Mouse (Mus musculus) heart, embryonic 16.5 days (tissue): ENCODE results near the gene Mcm2. TPM values are rescaled to one million over a fixed set of nuclear protein-coding genes. Genes with fewer than 3 reads are reported as not detected.

Source experiments
- ATAC-seq: fragments of 200-750 bp; cut with Nextera tagmentation; replicated peaks from 2 replicates; pipeline ENCODE4 v1.8.0; 2017; ENCODE audit warnings: moderate number of reproducible peaks; ENCODE audit not compliant: insufficient read depth, low FRiP score; ENCODE audit errors: extremely low read depth
- H3K27ac ChIP-seq: fragments of 300-500 bp; sonication (generic); 2 replicates; pipeline ENCODE4 v1.5.1; 2014; ENCODE audit warnings: mild to moderate bottlenecking, low read length, control low read depth, moderate library complexity
- H3K27me3 ChIP-seq: fragments of 300-500 bp; sonication (generic); 2 replicates; pipeline ENCODE4 v1.6.1; 2014; ENCODE audit warnings: low read length, mixed read lengths; ENCODE audit not compliant: control insufficient read depth, insufficient read depth
- H3K36me3 ChIP-seq: fragments of 300-500 bp; sonication (generic); 2 replicates; pipeline ENCODE4 v1.6.1; 2014; ENCODE audit not compliant: control insufficient read depth, insufficient read depth
- H3K4me1 ChIP-seq: fragments of 300-500 bp; sonication (generic); 2 replicates; pipeline ENCODE4 v1.6.1; 2014; ENCODE audit warnings: low read length, mixed read lengths; ENCODE audit not compliant: control insufficient read depth, insufficient read depth
- H3K4me2 ChIP-seq: fragments of 300-500 bp; sonication (generic); 2 replicates; pipeline ENCODE4 v1.6.1; 2014; ENCODE audit warnings: low read depth, mild to moderate bottlenecking, control low read depth, low read length
- H3K4me3 ChIP-seq: fragments of 300-500 bp; sonication (generic); 2 replicates; pipeline ENCODE4 v1.5.1; 2014; ENCODE audit warnings: mild to moderate bottlenecking, control low read depth, low read length
- H3K9ac ChIP-seq: fragments of 300-500 bp; sonication (generic); 2 replicates; pipeline ENCODE4 v1.6.1; 2014; ENCODE audit warnings: low read length, control low read depth
- H3K9me3 ChIP-seq: fragments of 300-500 bp; sonication (generic); replicated peaks from 2 replicates; pipeline ENCODE4 v1.6.1; 2016; ENCODE audit warnings: low read length; ENCODE audit not compliant: control insufficient read depth
- WGBS: fragments of 180-500 bp; shearing (Covaris S2); extraction: QIAGEN DNeasy Blood & Tissue Kit; methylation state at CpG from one replicate; pipeline ENCODE4 v1.1.7; 2014; 5-methylcytosine and 5-hydroxymethylcytosine counted together
- polyA plus RNA-seq: library from polyadenylated mRNA; unstranded; fragments of >200 nt; fragmentation: Nextera tagmentation; extraction: Ambion mirVana; gene quantifications from 2 replicates; pipeline ENCODE4 v1.2.1, GENCODE M21; 2015

Gene Mcm2
- polyA plus RNA-seq, 1 experiment from 2014 or later: 94.7 TPM

DNA sequence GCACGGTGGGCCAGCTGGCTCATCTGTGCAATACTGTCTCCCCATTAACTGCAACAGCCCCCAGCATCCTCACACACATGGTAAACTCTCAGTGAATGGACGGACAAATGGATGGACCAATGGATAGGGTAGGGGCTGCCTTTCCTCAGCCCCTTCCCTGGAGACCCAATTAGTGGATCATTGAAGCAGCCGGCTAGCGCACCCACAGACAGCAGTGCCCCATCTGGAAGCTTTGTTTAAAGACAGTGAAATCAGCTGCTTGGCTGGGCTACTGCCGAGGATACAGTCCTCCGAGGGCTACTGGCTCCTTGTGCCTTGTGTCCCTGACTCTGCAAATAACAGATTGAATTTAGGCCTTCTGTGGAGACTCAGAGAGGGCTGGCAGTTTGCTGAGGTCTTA lies 30.9 kb upstream of the Mcm2 start:
- no peak for ATAC-seq
- Histone ChIP-seq H3K36me3 (no peaks in the 10 kb centered on the region), H3K27me3 (no peaks in the 10 kb centered on the region), H3K4me2 (no peak overlapping the region), H3K27ac (no peak overlapping the region), H3K9me3 (no peaks in the 10 kb centered on the region), H3K4me3 (no peak overlapping the region), H3K9ac (no peak overlapping the region), H3K4me1 (peaks cover 39% of the 10 kb centered on the region)
- WGBS: 71% methylated on average over 6 of the region's 6 CpGs

DNA sequence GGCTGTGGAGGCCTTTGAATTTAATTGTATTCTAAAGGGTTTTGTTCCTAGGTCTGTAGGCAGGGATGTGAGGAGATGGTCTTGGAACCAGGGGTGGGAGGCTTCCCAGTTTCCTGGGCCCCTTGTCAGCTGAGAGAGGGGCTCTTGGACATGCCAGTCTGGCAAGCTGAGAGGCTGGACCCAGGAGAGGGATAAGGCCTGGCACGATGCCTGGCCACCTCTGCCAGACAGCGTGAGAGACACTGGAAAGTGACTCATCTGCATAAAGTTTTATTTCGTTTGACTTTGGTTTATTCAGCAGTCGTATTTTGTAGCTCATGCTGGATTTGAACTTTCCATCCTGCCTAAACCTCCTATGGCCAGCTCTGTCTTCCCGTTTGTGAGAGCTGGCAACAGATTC lies 30.0 kb upstream of the Mcm2 start:
- H3K9me3 ChIP-seq: no peaks in the 10 kb centered on the region
- H3K9ac ChIP-seq: no peak overlapping the region
- WGBS: 55% methylated on average over 5 of the region's 5 CpGs
- peaks cover 41% of the 10 kb centered on the region for H3K4me1 ChIP-seq
- no peak overlapping the region for H3K27ac ChIP-seq
- no peak overlapping the region for H3K4me2 ChIP-seq
- H3K4me3 ChIP-seq: no peak overlapping the region
- ATAC-seq: no peak
- no peaks in the 10 kb centered on the region for H3K27me3 ChIP-seq
- H3K36me3 ChIP-seq: no peaks in the 10 kb centered on the region

GRCm38 (mm10) chr6:88928026-88928425 lies 29.4 kb upstream of the Mcm2 start:
- H3K4me1 ChIP-seq: peaks cover 41% of the 10 kb centered on the region

DNA sequence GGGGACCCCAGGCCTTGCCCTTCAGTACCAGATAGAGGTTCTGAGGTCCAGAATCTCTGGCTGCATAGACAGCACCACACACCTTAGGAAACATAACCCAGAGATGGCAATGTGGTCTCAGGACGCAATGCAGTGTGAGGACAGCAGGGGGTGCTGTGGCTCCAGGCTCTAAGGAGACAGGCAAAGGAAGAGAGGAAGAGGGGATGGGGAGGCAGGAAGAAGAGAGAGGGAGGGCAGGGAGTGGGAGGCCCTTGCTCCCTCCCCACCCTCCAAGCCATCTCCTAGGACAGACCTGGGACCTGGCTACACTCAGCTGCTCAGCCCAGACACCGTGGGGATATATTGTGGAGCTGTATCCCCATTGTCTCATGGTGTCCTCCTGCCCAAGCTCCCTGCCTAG lies 29.0 kb upstream of the Mcm2 start:
- no peak for ATAC-seq
- H3K4me1 ChIP-seq: peaks cover 41% of the 10 kb centered on the region

More at GRCm38 (mm10) chr6:88928026-88928425, 29.4 kb upstream of the Mcm2 start:
- H3K27ac ChIP-seq: no peak overlapping the region
- H3K4me3 ChIP-seq: no peak overlapping the region
- no peaks in the 10 kb centered on the region for H3K27me3 ChIP-seq
- 75% methylated on average over 1 of the region's 1 CpGs for WGBS
- H3K9me3 ChIP-seq: no peaks in the 10 kb centered on the region
- H3K36me3 ChIP-seq: no peaks in the 10 kb centered on the region
- H3K4me2 ChIP-seq: no peak overlapping the region
- ATAC-seq: no peak
- no peak overlapping the region for H3K9ac ChIP-seq

GRCm38 (mm10) chr6:88926870-88927269 lies 28.3 kb upstream of the Mcm2 start:
- Histone ChIP-seq H3K27ac (no peak overlapping the region), H3K36me3 (no peaks in the 10 kb centered on the region), H3K4me1 (peaks cover 41% of the 10 kb centered on the region), H3K9ac (peak overlapping the region; percentile 20; the same call in 1 of the 2 replicates), H3K4me2 (no peak overlapping the region), H3K9me3 (no peaks in the 10 kb centered on the region), H3K27me3 (no peaks in the 10 kb centered on the region), H3K4me3 (no peak overlapping the region)
- ATAC-seq: peak; percentile 49
- WGBS: 35% methylated on average over 3 of the region's 3 CpGs

More for the DNA sequence above, 29.0 kb upstream of the Mcm2 start:
- Histone ChIP-seq H3K27ac (no peak overlapping the region), H3K4me2 (no peak overlapping the region), H3K36me3 (no peaks in the 10 kb centered on the region), H3K27me3 (no peaks in the 10 kb centered on the region), H3K9me3 (no peaks in the 10 kb centered on the region), H3K9ac (no peak overlapping the region), H3K4me3 (no peak overlapping the region)
- WGBS: 15% methylated on average over 2 of the region's 2 CpGs

DNA sequence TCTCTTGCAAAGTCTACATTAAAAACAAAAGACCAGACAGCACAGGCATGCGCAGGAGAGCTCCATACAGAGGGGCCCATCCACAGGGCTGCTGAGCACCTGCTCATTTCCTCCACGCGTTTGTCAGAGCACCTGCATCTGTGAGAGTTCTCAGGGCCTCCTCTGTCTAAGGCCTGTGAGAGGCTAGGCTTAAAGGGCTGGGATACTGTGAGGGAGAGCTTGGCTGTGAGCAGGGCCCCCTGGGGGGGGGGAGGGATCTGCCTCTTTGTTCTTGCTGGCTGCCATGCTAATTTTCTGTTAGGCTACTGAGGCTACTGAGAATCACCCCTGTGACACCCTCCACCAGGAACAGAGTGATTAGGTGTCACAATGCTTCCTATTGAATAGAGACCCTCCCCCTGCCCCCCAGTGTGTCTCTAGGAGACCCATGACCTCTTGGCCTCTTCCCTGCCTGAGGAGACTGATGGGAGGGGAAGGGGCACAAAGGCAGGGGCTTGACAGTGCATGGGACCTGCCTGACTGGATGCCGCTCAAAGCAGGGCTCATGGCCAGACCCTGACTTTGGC lies 27.1 kb upstream of the Mcm2 start:
- no peak overlapping the region for H3K4me2 ChIP-seq
- peaks cover 41% of the 10 kb centered on the region for H3K4me1 ChIP-seq
- H3K36me3 ChIP-seq: no peaks in the 10 kb centered on the region
- H3K27me3 ChIP-seq: no peaks in the 10 kb centered on the region
- H3K27ac ChIP-seq: peak overlapping the region; percentile 90
- ATAC-seq: peak; percentile 33; the same call in 1 of the 2 replicates
- H3K4me3 ChIP-seq: no peak overlapping the region
- peak overlapping the region; percentile 50 for H3K9ac ChIP-seq
- no peaks in the 10 kb centered on the region for H3K9me3 ChIP-seq
- WGBS: 38% methylated on average over 4 of the region's 4 CpGs

- H3K9ac ChIP-seq: no peak overlapping the region
- H3K4me3 ChIP-seq: no peak overlapping the region
- H3K27ac ChIP-seq: peak overlapping the region; percentile 90
- H3K9me3 ChIP-seq: no peaks in the 10 kb centered on the region
- no peaks in the 10 kb centered on the region for H3K36me3 ChIP-seq
- WGBS: 8% methylated on average over 5 of the region's 5 CpGs
- no peaks in the 10 kb centered on the region for H3K27me3 ChIP-seq
- peaks cover 41% of the 10 kb centered on the region for H3K4me1 ChIP-seq
- H3K4me2 ChIP-seq: no peak overlapping the region
- ATAC-seq: peak; percentile 69
Measured at GRCm38 (mm10) chr6:88924502-88925275, 26.1 kb upstream of the Mcm2 start.

GRCm38 (mm10) chr6:88918802-88919201 lies 20.2 kb upstream of the Mcm2 start:
- no peak overlapping the region for H3K4me3 ChIP-seq
- ATAC-seq: no peak
- peaks cover 11% of the 10 kb centered on the region for H3K4me1 ChIP-seq
- H3K9ac ChIP-seq: no peak overlapping the region
- no peak overlapping the region for H3K4me2 ChIP-seq
- no peak overlapping the region for H3K27ac ChIP-seq
- 76% methylated on average over 8 of the region's 8 CpGs for WGBS
- no peaks in the 10 kb centered on the region for H3K27me3 ChIP-seq
- no peaks in the 10 kb centered on the region for H3K9me3 ChIP-seq
- H3K36me3 ChIP-seq: no peaks in the 10 kb centered on the region

- H3K27ac ChIP-seq: peak overlapping the region; percentile 59
- H3K4me2 ChIP-seq: no peak overlapping the region
- ATAC-seq: no peak
Measured at GRCm38 (mm10) chr6:88916153-88916552, 17.6 kb upstream of the Mcm2 start.

More at GRCm38 (mm10) chr6:88916153-88916552, 17.6 kb upstream of the Mcm2 start:
- peaks cover 22% of the 10 kb centered on the region for H3K4me1 ChIP-seq
- H3K9me3 ChIP-seq: no peaks in the 10 kb centered on the region
- H3K27me3 ChIP-seq: no peaks in the 10 kb centered on the region
- H3K9ac ChIP-seq: no peak overlapping the region
- H3K36me3 ChIP-seq: peaks cover 2% of the 10 kb centered on the region; the same call in 1 of the 2 replicates
- no peak overlapping the region for H3K4me3 ChIP-seq
- 65% methylated on average over 1 of the region's 1 CpGs for WGBS
